Mouse (Mus musculus): ENCODE measurements around the gene Ube3b. TPM values are rescaled to one million over a fixed set of nuclear protein-coding genes. Genes with fewer than 3 reads are reported as not detected.
A peak's percentile ranks its signal among the peaks of the same experiment; 100 is the strongest.

Gene Ube3b
- 77.1 and 79.2 TPM in 2 replicates for polyA plus RNA-seq (2012; rRNA removed)

DNA sequence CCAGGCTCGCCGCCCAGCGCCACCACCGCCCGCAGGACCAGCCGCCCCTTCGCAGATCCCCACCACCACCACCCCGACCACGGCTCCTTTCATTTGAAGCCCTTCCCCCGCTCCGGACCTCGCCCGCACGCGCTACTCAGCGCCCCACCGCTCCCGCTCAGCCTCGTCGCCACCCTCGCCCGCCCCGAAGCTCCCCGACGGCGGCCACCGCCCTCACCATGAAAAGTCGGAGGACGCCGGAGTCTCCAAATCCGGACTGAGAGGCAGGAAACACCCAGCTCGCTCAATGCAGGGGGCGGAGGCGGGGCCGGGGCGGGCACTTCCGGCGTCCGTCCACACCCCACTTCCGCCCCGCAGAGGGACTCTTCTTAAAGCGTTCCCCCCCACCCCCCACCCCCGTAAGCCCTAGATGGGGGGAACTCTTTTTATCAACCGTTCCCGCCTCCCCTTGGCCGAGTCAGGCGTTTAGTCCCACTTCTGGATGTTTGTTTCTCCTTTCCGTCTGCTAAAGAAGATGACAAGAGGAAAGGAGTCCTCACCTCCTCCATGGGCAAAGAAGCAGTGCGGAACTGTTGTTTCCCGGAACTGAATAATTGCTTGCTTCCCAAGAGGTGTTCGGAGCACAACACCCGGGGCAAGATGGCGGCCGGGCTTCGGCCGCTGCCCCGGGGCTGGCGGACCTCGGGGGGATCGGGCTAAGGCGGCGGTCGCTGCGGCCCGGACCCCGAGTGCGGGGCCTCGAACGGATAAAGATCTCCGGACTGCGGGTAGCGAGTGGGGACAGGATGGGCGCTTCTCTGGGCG, at the start of gene Ube3b, which contains the start of gene Kctd10:
Ube3b (plus strand) TSS at position 399 of the 804 bp plus-strand sequence.
Kctd10 (minus strand) TSS at position 300 of the 804 bp plus-strand sequence.
- Histone ChIP-seq H3K4me1 (ENCODE audit: control insufficient read depth, insufficient read depth, low read length) (peaks cover 5% of the 10 kb centered on the region; the same call in 1 of the 2 replicates), H3K4me3 (ENCODE audit: insufficient read depth, low read length) (peak within 1 kb of the TSS; percentile 84), H3K27ac (ENCODE audit: insufficient read depth, low read length) (peak within 1 kb of the TSS; percentile 98)
- TF ChIP-seq POLR2A (IDR thresholded peaks at IDR 0.05; ENCODE audit: extremely low read depth, insufficient read depth, low read length) = peak; percentile 76
- no peak for TF ChIP-seq CTCF (IDR thresholded peaks at IDR 0.05; ENCODE audit: extremely low read depth, insufficient read depth, low read length)

- TF ChIP-seq CTCF (IDR thresholded peaks at IDR 0.05; ENCODE audit: extremely low read depth, insufficient read depth, low read length) (no peak), POLR2A (IDR thresholded peaks at IDR 0.05; ENCODE audit: extremely low read depth, insufficient read depth, low read length) (no peak)
- H3K27ac ChIP-seq (ENCODE audit: insufficient read depth, low read length) = no peak overlapping the region
- no peaks in the 10 kb centered on the region for H3K4me1 ChIP-seq (ENCODE audit: control insufficient read depth, insufficient read depth, low read length)
- H3K4me3 ChIP-seq (ENCODE audit: insufficient read depth, low read length) = no peak overlapping the region
Measured at GRCm38 (mm10) chr5:114342996-114343395, 37.4 kb upstream of the Ube3b start.

GRCm38 (mm10) chr5:114343612-114344011, 36.8 kb upstream of the Ube3b start:
- no peak overlapping the region for H3K4me3 ChIP-seq (ENCODE audit: insufficient read depth, low read length)
- H3K4me1 ChIP-seq (ENCODE audit: control insufficient read depth, insufficient read depth, low read length) = no peaks in the 10 kb centered on the region
- TF ChIP-seq POLR2A (IDR thresholded peaks at IDR 0.05; ENCODE audit: extremely low read depth, insufficient read depth, low read length) = no peak
- no peak for TF ChIP-seq CTCF (IDR thresholded peaks at IDR 0.05; ENCODE audit: extremely low read depth, insufficient read depth, low read length)

DNA sequence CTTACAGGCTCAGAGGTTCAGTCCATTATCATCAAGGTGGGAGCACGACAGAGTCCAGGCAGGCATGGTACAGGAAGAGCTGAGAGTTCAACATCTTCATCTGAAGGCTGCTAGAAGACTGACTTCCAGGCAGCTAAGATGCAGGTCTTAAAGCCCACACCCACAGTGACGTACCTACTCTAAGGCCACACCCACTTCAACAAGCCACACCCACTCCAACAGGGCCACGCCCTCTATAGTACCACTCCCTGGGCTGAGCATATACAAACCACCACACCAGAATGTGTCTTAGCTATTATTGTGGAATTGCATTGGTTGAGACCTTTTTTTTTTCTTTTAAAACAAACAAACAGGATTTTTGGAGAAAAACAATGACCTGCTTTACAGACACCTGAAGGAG, 34.9 kb upstream of the Ube3b start:
- no peak for TF ChIP-seq POLR2A (IDR thresholded peaks at IDR 0.05; ENCODE audit: extremely low read depth, insufficient read depth, low read length)
- TF ChIP-seq CTCF (IDR thresholded peaks at IDR 0.05; ENCODE audit: extremely low read depth, insufficient read depth, low read length) = no peak
- no peak overlapping the region for H3K4me3 ChIP-seq (ENCODE audit: insufficient read depth, low read length)
- H3K4me1 ChIP-seq (ENCODE audit: control insufficient read depth, insufficient read depth, low read length) = no peaks in the 10 kb centered on the region
- no peak overlapping the region for H3K27ac ChIP-seq (ENCODE audit: insufficient read depth, low read length)

More at GRCm38 (mm10) chr5:114343612-114344011, 36.8 kb upstream of the Ube3b start:
- no peak overlapping the region for H3K27ac ChIP-seq (ENCODE audit: insufficient read depth, low read length)

GRCm38 (mm10) chr5:114347005-114347404, 33.4 kb upstream of the Ube3b start:
- H3K4me1 ChIP-seq (ENCODE audit: control insufficient read depth, insufficient read depth, low read length) = no peaks in the 10 kb centered on the region
- H3K4me3 ChIP-seq (ENCODE audit: insufficient read depth, low read length) = no peak overlapping the region
- H3K27ac ChIP-seq (ENCODE audit: insufficient read depth, low read length) = no peak overlapping the region
- TF ChIP-seq POLR2A (IDR thresholded peaks at IDR 0.05; ENCODE audit: extremely low read depth, insufficient read depth, low read length) (no peak), CTCF (IDR thresholded peaks at IDR 0.05; ENCODE audit: extremely low read depth, insufficient read depth, low read length) (no peak)

- Histone ChIP-seq H3K4me1 (ENCODE audit: control insufficient read depth, insufficient read depth, low read length) (no peaks in the 10 kb centered on the region), H3K4me3 (ENCODE audit: insufficient read depth, low read length) (no peak overlapping the region), H3K27ac (ENCODE audit: insufficient read depth, low read length) (no peak overlapping the region)
- TF ChIP-seq POLR2A (IDR thresholded peaks at IDR 0.05; ENCODE audit: extremely low read depth, insufficient read depth, low read length) (no peak), CTCF (IDR thresholded peaks at IDR 0.05; ENCODE audit: extremely low read depth, insufficient read depth, low read length) (no peak)
Measured at GRCm38 (mm10) chr5:114351490-114351889, 28.9 kb upstream of the Ube3b start.

DNA sequence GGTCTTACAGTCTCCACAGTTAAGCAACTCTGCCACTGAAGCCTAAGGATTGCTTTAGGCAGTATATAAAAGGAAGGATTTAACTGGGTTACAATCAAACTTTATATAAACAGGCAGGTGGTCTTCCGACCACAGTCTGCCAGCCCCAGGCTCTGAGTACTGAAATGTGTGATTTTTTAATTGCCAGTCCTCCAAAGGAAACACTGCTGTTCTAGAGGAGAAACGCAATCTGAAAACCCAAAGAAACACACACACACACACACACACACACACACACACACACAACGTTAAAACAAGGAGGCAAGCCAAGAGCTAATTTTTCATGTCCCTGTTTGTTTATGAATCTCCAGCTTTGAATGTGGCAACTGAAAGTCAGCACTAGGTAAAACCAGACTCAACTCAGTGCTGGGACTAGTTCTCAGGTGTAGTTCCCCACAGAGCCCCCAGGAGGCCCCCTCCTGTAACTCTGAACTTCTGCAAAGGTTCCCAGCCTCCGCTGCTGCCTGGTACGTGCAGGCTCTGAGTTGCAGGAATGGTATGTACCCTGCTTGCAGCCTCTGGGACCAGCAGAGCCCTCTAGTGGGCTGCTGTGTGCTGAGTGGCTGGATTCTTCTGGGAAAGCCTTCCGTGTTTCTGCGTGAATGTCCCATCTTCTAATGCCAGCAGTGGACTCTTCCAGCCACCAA, 24.0 kb upstream of the Ube3b start:
- 0 out of 2 replicates have a peak, but pooled peaks cover 2% of the 10 kb centered on the region for H3K4me1 ChIP-seq (ENCODE audit: control insufficient read depth, insufficient read depth, low read length)
- H3K4me3 ChIP-seq (ENCODE audit: insufficient read depth, low read length) = no peak overlapping the region
- H3K27ac ChIP-seq (ENCODE audit: insufficient read depth, low read length) = no peak overlapping the region
- peak; percentile 58 for TF ChIP-seq CTCF (IDR thresholded peaks at IDR 0.05; ENCODE audit: extremely low read depth, insufficient read depth, low read length)
- TF ChIP-seq POLR2A (IDR thresholded peaks at IDR 0.05; ENCODE audit: extremely low read depth, insufficient read depth, low read length) = no peak

GRCm38 (mm10) chr5:114356936-114357751, 23.3 kb upstream of the Ube3b start:
- H3K27ac ChIP-seq (ENCODE audit: insufficient read depth, low read length) = 0 out of 2 replicates have a peak overlapping the region, but pooled peaks have one; percentile 2
- H3K4me1 ChIP-seq (ENCODE audit: control insufficient read depth, insufficient read depth, low read length) = 0 out of 2 replicates have a peak, but pooled peaks cover 2% of the 10 kb centered on the region
- TF ChIP-seq CTCF (IDR thresholded peaks at IDR 0.05; ENCODE audit: extremely low read depth, insufficient read depth, low read length) (no peak), POLR2A (IDR thresholded peaks at IDR 0.05; ENCODE audit: extremely low read depth, insufficient read depth, low read length) (no peak)
- H3K4me3 ChIP-seq (ENCODE audit: insufficient read depth, low read length) = no peak overlapping the region

GRCm38 (mm10) chr5:114358833-114359232, 21.6 kb upstream of the Ube3b start:
- TF ChIP-seq POLR2A (IDR thresholded peaks at IDR 0.05; ENCODE audit: extremely low read depth, insufficient read depth, low read length) (no peak), CTCF (IDR thresholded peaks at IDR 0.05; ENCODE audit: extremely low read depth, insufficient read depth, low read length) (no peak)

More at GRCm38 (mm10) chr5:114358833-114359232, 21.6 kb upstream of the Ube3b start:
- no peak overlapping the region for H3K27ac ChIP-seq (ENCODE audit: insufficient read depth, low read length)
- 0 out of 2 replicates have a peak, but pooled peaks cover 2% of the 10 kb centered on the region for H3K4me1 ChIP-seq (ENCODE audit: control insufficient read depth, insufficient read depth, low read length)
- no peak overlapping the region for H3K4me3 ChIP-seq (ENCODE audit: insufficient read depth, low read length)
